Mouse (Mus musculus) gastrocnemius, adult 8-10 months (tissue): ENCODE measurements around the gene Itga6. TPM values are rescaled to one million over a fixed set of nuclear protein-coding genes. Genes with fewer than 3 reads are reported as not detected.
A peak's percentile ranks its signal among the peaks of the same experiment; 100 is the strongest.

ENCODE experiments used
- DNase-seq, 2 experiments: peaks; one replicate each; pipeline ENCODE4 v3.0.0; 2022; ENCODE audit warnings: low spot score in 2 of 2
- total RNA-seq, 4 experiments: library from RNA; stranded (reverse); gene quantifications; 2 replicates each; pipeline ENCODE4 v1.2.4; 2022

The Itga6 gene
- total RNA-seq, 4 experiments from 2014 or later, result 10.0 to 15.1 (median 12.2) TPM

- DNase-seq, result no peak
Measured at GRCm38 (mm10) chr2:71800798-71801197, 55.4 kb downstream of the Itga6 start.

DNA sequence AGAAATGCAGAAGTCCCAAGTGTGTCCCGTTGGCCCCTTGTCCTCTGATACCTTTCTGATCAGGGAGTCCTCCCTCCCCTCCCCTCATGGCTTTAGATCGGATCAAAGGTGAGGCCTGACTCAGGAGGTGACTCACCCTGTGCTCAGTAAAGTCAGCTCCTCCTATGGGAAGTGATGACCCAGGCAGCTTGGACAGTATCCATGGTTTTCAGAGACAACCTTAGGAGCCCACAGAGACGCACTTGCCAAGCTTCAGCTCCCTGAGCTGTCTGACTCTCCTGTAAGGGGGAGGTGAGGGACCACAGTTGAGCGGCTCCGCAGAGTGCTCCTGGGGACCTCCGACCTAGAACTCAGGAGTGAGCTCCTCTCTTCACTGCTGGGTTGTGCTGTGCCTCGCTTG, 56.3 kb downstream of the Itga6 start:
- no peak for DNase-seq

GRCm38 (mm10) chr2:71802131-71802530, 56.7 kb downstream of the Itga6 start:
- no peak for DNase-seq

GRCm38 (mm10) chr2:71805120-71805519, 59.7 kb downstream of the Itga6 start:
- no peak for DNase-seq

DNA sequence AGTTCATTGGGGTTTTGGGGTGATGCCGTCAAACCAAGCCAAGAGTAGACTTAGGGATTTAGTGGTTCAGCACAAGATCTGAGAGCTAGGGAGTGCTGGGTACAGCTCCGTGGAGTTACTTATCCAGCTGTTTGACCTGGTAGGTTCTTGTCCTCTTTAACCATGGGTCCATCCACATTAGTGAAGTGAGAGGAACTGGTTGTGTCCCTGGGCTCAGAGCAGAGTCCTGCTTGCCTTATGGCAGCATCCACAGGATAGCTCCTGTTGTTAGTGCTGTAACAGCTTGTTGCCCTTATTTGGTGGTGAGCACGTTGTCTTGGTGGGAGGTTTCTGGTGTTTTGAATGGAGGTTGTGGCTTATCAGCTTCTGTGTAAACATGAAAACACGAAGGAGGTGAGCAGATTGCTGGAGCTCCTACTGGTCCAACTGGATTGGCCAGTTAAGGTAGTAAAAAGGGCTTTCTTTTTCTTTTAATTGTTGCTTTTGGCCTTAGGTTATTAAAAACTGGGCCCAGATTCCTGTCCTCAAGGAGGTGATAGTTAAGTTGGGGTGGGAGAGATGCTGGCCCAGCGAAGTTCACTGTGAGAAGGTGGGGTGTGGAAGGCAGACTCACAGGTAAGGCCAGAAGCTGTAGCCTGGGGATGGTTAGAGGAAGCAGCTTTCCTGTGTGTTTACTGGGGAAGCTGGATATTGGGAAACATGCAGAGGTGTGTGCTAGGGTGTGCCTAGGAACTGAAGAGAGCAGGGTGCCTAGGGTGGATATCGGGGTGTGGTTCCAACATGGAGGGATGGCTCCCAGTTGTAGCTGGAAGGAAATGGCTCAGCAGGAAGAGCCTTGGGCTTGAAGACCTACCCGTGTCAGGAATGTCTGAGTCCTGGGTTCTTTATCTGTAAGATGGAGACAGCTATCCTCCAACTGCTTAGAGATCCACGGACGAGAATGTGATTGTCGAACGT, 60.5 kb downstream of the Itga6 start:
- DNase-seq, result no peak

- DNase-seq, result no peak
Measured at GRCm38 (mm10) chr2:71809289-71809860, 64.0 kb downstream of the Itga6 start.

DNA sequence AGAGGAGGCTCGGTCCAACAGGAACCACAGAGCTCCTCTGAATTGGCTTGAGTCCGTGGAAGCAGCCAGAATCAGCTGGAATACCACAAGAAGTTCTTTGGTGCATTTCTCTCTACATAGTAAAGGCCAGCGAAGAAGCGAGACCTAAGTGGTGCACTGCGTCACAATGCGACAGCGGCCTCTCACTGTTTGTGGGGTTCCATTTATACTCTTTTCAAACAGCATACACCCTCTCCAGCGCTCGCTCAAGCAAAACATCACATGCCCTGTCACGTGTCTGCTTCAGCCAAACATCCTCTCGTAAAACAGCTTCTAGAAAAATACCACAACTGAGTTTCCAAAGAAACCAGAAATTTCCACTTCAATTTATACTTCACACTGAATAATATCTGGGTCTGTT, 64.6 kb downstream of the Itga6 start:
- no peak for DNase-seq

- no peak for DNase-seq
Measured at GRCm38 (mm10) chr2:71810906-71811305, 65.5 kb downstream of the Itga6 start.

DNA sequence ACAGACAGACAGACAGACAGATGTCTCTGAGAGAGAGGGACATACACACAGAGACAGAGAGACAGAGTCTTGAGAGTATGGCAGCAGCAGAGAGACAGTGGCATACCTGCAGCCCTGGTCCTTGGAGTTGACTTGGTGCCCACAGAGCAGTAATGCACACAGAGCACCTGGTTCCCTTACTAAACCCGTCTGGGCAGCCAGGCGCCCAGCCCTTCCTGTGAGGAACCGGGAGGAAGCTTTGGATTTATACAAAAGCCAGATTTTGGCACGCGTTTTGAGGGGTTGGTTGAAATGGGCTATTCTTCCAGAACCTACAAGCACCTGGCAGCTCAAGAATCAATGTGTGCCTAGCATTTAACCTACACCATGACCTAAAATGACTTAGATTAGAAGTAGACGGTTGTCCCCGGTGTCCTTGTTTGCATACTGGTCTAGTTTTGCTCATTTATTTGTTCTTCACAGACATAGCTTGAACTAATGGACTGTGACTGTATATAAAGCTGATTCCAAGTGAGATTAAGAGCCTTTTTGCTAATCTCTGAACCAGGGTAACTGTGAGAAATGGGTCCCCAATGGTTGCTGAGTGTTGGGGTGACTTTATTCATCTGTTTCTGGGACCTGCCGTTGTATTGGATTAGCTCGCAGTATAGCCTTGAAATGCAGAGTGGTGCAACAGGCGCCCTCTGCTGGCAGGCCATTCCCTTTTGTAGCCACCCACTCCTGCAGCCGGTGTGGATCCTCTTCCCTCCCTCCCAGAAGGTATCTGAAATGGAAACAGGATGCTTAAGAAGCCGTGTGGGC, 67.0 kb downstream of the Itga6 start:
- DNase-seq, result peak; percentile 56 to 58

DNA sequence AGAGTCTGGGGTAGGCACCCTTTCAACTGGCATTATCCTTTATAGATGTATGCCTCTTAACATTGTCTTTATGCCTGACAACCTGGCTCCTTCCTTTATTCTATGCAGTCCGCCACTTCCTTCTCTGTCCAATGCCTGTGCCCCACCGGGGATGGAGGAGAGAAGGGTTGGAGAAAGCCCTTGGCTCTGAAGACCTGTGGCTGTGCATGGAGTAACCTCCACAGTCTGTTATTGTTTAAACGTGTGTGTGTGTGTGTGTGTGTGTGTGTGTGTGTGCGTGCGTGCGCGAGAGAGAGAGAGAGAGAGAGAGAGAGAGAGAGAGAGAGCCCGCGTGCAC, 67.6 kb downstream of the Itga6 start:
- DNase-seq, result no peak

DNA sequence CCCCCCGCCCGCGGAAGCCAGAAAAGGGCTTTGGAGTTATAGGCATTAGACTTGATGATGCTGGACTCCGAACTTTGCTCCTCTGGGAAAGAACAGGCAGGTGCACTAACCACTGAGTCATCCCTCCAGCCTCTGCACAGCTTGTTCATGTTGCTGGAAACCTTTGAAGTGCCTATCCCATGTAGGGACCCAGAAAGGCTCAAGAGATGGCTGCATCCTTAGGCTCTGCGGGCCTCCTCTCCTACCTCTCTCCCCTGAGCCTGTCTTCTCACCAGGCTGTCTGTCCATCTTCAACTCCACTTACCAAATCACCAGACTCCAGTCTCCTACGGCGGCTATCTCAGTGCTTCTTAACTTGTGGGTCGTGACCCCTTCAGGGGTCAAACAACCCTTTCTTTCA, 68.0 kb downstream of the Itga6 start:
- no peak for DNase-seq

DNA sequence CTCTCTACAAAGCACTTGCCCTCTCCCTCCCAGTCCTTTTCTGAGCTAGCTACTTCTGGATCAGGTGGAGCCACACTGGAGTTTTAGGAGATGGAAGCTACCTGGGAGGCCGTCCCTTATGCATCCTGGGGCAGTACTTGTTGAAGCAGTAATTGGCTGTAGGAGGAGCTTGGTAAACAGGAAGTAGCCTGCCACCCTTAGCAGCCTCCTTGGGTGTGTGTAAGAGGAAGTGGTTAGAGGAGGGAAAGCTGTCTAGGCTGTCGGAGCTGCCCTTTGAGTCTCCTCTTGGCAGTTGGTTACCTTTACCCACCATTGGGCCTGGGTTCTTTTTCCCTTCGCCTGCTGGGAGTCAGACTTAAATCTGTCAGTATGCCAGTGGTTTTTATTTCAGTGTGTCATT, 68.6 kb downstream of the Itga6 start:
- no peak for DNase-seq

- DNase-seq, result no peak
Measured at GRCm38 (mm10) chr2:71815279-71815678, 69.9 kb downstream of the Itga6 start.

GRCm38 (mm10) chr2:71816391-71817041, 71.1 kb downstream of the Itga6 start:
- no peak for DNase-seq

DNA sequence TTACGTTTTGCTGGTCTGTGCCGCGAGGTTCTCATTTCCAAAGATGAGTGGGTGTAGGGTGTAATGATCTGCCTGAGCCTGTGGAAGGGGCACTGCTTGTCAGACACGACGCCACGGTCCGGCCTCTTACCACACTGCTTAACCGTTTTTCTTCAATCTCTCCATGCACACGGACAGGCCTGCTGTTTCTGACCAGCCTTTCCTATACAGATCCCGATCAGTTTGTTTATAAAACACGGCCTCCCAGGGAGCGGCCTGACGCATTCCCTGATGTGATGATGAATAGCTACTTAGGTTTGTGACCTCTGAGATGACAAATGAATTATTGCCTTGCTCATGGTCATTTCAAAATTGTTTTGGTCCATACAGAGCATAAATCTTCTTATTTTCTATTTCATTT, 78.7 kb downstream of the Itga6 start:
- DNase-seq, result no peak

DNA sequence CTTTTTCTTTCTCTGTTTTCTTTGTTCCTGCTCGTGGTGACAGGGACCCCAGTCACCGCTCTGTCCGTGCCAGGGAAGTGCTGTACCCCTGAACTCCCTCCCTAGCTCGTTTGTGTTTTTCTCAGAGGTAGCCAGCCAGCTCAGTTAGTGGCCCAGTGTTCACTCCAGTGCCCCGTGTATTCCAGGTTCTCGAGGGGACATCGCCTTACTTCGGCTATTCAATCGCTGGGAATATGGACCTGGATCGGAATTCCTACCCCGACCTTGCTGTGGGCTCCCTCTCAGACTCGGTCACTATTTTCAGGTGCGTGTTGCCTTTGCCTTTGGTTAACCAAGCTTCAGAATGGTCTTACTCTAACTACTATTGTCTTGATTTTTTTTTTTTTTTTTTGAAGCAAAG, 82.3 kb downstream of the Itga6 start:
- DNase-seq, result no peak

DNA sequence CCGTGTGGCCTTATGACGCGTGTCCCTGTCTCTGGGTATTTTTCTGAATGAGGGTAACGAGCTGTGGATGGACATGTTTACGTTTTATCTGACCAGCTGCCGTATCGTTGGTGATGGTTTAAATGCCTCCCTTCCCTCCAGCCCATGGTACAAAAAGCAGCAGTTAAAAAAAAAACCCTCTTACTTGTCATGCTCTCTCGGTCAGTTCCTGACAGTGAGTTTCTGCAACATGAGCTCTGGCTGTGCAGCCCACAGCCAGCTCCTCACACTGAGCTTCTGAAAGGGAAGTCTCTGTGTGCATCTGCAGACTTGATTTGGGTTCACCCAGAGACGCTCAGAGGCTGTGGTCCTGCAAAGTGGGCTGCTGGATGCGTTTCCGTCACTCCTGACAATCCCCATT, 83.5 kb downstream of the Itga6 start:
- no peak for DNase-seq

- no peak for DNase-seq
Measured at GRCm38 (mm10) chr2:71833626-71834025, 88.2 kb downstream of the Itga6 start.

DNA sequence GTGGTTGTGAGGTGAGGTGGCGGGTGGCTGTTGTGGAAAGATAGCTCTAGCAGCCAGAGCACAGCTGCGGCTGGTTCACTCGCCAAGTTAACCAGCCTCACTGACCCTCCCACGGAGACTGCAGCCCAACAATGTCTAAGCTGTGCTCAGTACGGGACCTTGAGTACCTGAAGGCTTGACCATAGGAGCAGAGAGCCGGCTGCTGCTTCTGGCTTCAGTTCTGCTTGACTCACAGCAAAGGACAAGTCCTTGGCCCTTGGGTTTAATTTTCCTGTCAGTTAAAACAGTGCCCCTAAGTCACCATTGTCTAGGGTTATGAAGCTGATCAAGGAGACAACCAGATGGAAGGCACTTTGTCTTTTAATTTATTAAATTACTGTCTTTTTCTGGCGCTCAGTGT, 89.0 kb downstream of the Itga6 start:
- DNase-seq, result no peak

GRCm38 (mm10) chr2:71835556-71835955, 90.1 kb downstream of the Itga6 start:
- no peak for DNase-seq

DNA sequence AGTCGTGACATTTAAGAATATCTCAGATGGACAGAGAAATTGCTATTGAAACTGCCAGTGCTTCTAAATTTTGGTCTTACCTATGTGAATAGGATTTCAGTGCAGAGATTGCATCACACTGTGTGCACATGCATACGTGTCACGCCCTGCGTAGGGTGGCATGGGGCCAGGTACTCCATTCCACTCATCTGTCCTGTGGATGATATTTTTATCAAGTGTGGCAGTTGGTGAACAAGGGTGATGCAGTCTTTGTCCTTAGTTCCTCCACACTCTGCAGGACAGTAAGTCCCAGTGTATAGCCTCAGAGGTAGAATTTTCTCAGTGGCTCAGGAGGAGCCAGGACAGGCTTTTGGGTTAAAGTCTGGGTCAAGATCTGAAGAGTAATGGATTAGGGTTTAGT, 90.8 kb downstream of the Itga6 start:
- no peak for DNase-seq

DNA sequence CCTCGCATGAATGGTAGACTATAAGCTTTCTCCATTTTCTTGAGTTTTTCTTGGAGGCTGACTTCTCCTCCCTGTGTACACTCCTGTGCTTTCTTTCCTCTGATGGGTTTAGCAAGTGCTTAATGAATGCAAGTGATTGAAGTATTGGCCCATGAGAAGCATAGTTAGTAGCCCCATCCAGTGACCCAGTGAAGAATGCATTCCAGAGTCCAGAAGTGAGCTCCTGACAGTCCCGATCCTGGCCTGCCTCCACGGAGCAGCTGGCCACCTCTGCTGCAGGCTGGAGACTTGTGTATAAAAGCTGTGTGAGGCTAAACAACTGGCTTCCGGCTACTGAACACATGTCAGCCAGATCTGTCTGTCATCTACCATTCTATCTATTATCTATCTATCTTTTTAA, 91.8 kb downstream of the Itga6 start:
- DNase-seq, result no peak
